Mouse (Mus musculus) cerebellum, postnatal 4 days (tissue): Measurements from ENCODE around the gene Gm20388.

Experiments
- DNase-seq, 2 experiments: peaks; one replicate each; pipeline ENCODE4 v3.0.0; 2022; ENCODE audit warnings: low spot score in 2 of 2, mixed read lengths in 1 of 2

The Gm20388 gene

GRCm38 (mm10) chr8:121174721-121175539 lies 1264.3 kb downstream of the Gm20388 start:
- DNase-seq = no peak

GRCm38 (mm10) chr8:121175540-121176090 lies 1265.0 kb downstream of the Gm20388 start:
- DNase-seq = no peak

GRCm38 (mm10) chr8:121176291-121176690 lies 1265.7 kb downstream of the Gm20388 start:
- no peak for DNase-seq

- no peak for DNase-seq
Observed at GRCm38 (mm10) chr8:121180474-121181284, 1270.0 kb downstream of the Gm20388 start.

GRCm38 (mm10) chr8:121181285-121181884 lies 1270.7 kb downstream of the Gm20388 start:
- DNase-seq = no peak

GRCm38 (mm10) chr8:121187491-121188364 lies 1277.1 kb downstream of the Gm20388 start:
- no peak for DNase-seq

GRCm38 (mm10) chr8:121188994-121189393 lies 1278.4 kb downstream of the Gm20388 start:
- DNase-seq = no peak

- DNase-seq = no peak
Observed at GRCm38 (mm10) chr8:121192451-121192850, 1281.8 kb downstream of the Gm20388 start.

- no peak for DNase-seq
Observed at GRCm38 (mm10) chr8:121195970-121196369, 1285.3 kb downstream of the Gm20388 start.

- no peak for DNase-seq
Observed at GRCm38 (mm10) chr8:121196726-121197668, 1286.4 kb downstream of the Gm20388 start.

GRCm38 (mm10) chr8:121200069-121200468 lies 1289.4 kb downstream of the Gm20388 start:
- DNase-seq = no peak

GRCm38 (mm10) chr8:121200979-121201378 lies 1290.3 kb downstream of the Gm20388 start:
- DNase-seq = no peak

GRCm38 (mm10) chr8:121201651-121202050 lies 1291.0 kb downstream of the Gm20388 start:
- DNase-seq = no peak

GRCm38 (mm10) chr8:121203612-121204376 lies 1293.2 kb downstream of the Gm20388 start:
- DNase-seq = peak in 1 of 2 experiments; percentile 25

- DNase-seq = no peak
Observed at GRCm38 (mm10) chr8:121207171-121207570, 1296.5 kb downstream of the Gm20388 start.

GRCm38 (mm10) chr8:121210627-121211026 lies 1300.0 kb downstream of the Gm20388 start:
- no peak for DNase-seq

- no peak for DNase-seq
Observed at GRCm38 (mm10) chr8:121213236-121213635, 1302.6 kb downstream of the Gm20388 start.

- DNase-seq = no peak
Observed at GRCm38 (mm10) chr8:121213651-121214050, 1303.0 kb downstream of the Gm20388 start.

GRCm38 (mm10) chr8:121214975-121215374 lies 1304.3 kb downstream of the Gm20388 start:
- DNase-seq = no peak
